19 mouse cellular contexts compared by ENCODE assay signal in the genomic region with DNA sequence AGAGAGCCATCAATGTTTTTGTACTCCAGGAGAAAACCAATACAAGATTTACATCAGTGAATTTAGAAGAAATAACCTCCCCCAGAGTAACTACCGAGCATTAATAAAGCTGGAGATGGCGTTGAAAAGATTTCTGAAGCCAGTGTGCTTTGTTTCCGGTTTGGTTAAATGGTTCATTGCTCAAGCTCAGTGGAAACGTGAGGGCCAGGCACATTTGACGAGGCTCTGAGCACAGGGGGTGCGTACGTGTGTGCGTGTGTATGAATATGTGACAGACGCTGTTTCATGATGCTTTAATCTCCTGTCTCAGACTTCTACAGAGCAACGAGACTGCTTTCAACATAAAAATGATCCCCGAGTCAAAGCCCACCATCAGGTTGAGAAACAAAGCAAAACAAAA. TPM values are rescaled to one million over a fixed set of nuclear protein-coding genes. Genes with fewer than 3 reads are reported as not detected.
"Had no signal": no experiment of that assay in that cellular context is flagged by ENCODE, and none has a peak within 500 bp of the region (broad histone marks: within the 10 kb centered on the region; RNA-seq: fewer than 3 reads in every experiment).

No protein-coding gene starts in this region.

- H3K36me3 ChIP-seq: lung, embryonic 15.5 days; midbrain, embryonic 13.5 days; midbrain, embryonic 15.5 days; neural tube, embryonic 12.5 days had no signal

- H3K9ac ChIP-seq: lung, embryonic 15.5 days; midbrain, embryonic 13.5 days; midbrain, embryonic 15.5 days; neural tube, embryonic 12.5 days had no signal

- H3K27me3 ChIP-seq: lung, embryonic 15.5 days; midbrain, embryonic 15.5 days; neural tube, embryonic 12.5 days had no signal

- ATAC-seq: lung, postnatal 0 days; midbrain, embryonic 13.5 days; midbrain, embryonic 15.5 days had no signal

- H3K9me3 ChIP-seq: lung, embryonic 15.5 days; midbrain, embryonic 15.5 days had no signal

- H3K4me2 ChIP-seq: lung, embryonic 15.5 days; midbrain, embryonic 11.5 days; midbrain, embryonic 13.5 days; midbrain, embryonic 15.5 days; neural tube, embryonic 12.5 days had no signal

- DNase-seq: lung, adult 2 months; lung, postnatal 14 days; lung, postnatal 36 days; retina, postnatal 1 day; right cerebral cortex, adult 18-20 months; right cerebral cortex, postnatal 25 days; right cerebral cortex, postnatal 4 days; spleen, adult 18-20 months; thymus, adult 18-20 months; thymus, postnatal 14 days; thymus, postnatal 36 days had no signal

- H3K27ac ChIP-seq: lung, embryonic 15.5 days; macrophage; midbrain, embryonic 13.5 days; midbrain, embryonic 15.5 days; neural tube, embryonic 12.5 days had no signal

- H3K4me1 ChIP-seq: megakaryocyte, embryonic 14.5 days; midbrain, embryonic 15.5 days; neural tube, embryonic 12.5 days had no signal

- H3K4me3 ChIP-seq: lung, embryonic 15.5 days; megakaryocyte, embryonic 14.5 days; midbrain, embryonic 13.5 days; midbrain, embryonic 15.5 days; neural tube, embryonic 12.5 days had no signal

RNA-seq across cellular contexts. Expression of a gene that starts 8.1 kb away (rescaled TPM):
- polyA plus RNA-seq: macrophage had no signal
